Mouse (Mus musculus): ENCODE data around the gene Noa1. TPM values are rescaled to one million over a fixed set of nuclear protein-coding genes. Genes with fewer than 3 reads are reported as not detected.

The Noa1 gene
- total and polyA plus RNA-seq, 2 experiments from 2014 or later: 11.2 to 15.6 TPM

DNA sequence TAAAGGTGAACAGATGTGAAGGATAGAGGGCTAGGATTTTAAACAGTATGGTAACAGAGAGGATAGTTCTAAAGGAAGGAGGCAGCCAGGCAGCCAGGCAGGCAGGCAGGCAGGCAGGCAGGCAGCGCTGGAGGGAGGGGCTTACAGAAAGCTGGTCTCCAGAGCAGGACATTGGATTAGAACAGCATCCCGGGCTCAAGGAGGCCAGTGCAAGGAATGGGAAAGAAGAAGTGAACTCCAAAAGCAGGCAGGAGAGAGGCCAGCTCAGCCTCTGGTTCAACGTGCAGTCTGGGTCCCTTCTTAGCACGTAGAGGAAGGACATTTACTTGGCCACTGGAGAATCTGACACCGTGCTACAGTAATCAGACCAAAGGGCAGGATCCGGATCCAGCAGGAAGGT, 49.7 kb downstream of the Noa1 start:
- no peaks in the 10 kb centered on the region for H3K9me3 ChIP-seq (replicated peaks; ENCODE audit: control insufficient read depth, low read length)
- 57% methylated on average over 6 of the region's 6 CpGs for whole genome bisulfite sequencing
- DNase-seq (ENCODE audit: low spot score): no peak
- no peak overlapping the region for H3K4me2 ChIP-seq (ENCODE audit: low read depth, low read length)
- H3K27ac ChIP-seq (ENCODE audit: low read depth): no peak overlapping the region
- H3K4me3 ChIP-seq (ENCODE audit: low read depth, low read length): no peak overlapping the region
- no peaks in the 10 kb centered on the region for H3K36me3 ChIP-seq (replicated peaks; ENCODE audit: control insufficient read depth, insufficient read depth, low read length)
- no peaks in the 10 kb centered on the region for H3K27me3 ChIP-seq (ENCODE audit: control insufficient read depth, insufficient read depth, low read length)
- no peak for ATAC-seq (ENCODE audit: insufficient read depth, low read depth)
- no peak overlapping the region for H3K9ac ChIP-seq (replicated peaks; ENCODE audit: low read depth, low read length)
- TF ChIP-seq EP300 (IDR thresholded peaks at IDR 0.05; ENCODE audit: low read depth): no peak
- TF ChIP-seq CTCF (IDR thresholded peaks at IDR 0.05; ENCODE audit: low read depth): no peak
- H3K4me1 ChIP-seq (ENCODE audit: control insufficient read depth, insufficient read depth): no peaks in the 10 kb centered on the region

DNA sequence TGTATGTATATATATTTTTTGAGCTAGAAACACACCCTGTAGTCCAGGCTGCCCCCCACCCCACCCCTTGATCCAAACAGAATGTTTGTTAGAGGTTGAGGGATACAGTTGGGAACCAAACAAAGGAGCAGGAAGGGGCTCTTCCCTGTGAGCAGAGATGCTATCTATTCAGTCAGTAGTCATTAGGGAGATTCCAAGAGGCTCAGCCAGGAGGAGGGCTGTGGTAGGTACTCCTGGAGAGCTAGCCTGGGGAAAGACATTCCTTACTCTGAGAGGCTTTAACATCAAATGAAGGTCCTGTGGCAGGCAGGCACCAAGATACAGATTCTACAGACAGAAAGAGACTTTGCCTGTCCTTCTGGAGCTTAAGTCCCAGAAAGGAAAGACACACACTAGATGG, 50.6 kb downstream of the Noa1 start:
- no peaks in the 10 kb centered on the region for H3K27me3 ChIP-seq (ENCODE audit: control insufficient read depth, insufficient read depth, low read length)
- H3K9ac ChIP-seq (replicated peaks; ENCODE audit: low read depth, low read length): no peak overlapping the region
- H3K9me3 ChIP-seq (replicated peaks; ENCODE audit: control insufficient read depth, low read length): no peaks in the 10 kb centered on the region
- TF ChIP-seq CTCF (IDR thresholded peaks at IDR 0.05; ENCODE audit: low read depth) (no peak), EP300 (IDR thresholded peaks at IDR 0.05; ENCODE audit: low read depth) (no peak)
- ATAC-seq (ENCODE audit: insufficient read depth, low read depth): no peak
- H3K36me3 ChIP-seq (replicated peaks; ENCODE audit: control insufficient read depth, insufficient read depth, low read length): no peaks in the 10 kb centered on the region
- no peaks in the 10 kb centered on the region for H3K4me1 ChIP-seq (ENCODE audit: control insufficient read depth, insufficient read depth)
- no peak overlapping the region for H3K4me3 ChIP-seq (ENCODE audit: low read depth, low read length)
- no peak overlapping the region for H3K4me2 ChIP-seq (ENCODE audit: low read depth, low read length)
- H3K27ac ChIP-seq (ENCODE audit: low read depth): no peak overlapping the region
- no peak for DNase-seq (ENCODE audit: low spot score)

DNA sequence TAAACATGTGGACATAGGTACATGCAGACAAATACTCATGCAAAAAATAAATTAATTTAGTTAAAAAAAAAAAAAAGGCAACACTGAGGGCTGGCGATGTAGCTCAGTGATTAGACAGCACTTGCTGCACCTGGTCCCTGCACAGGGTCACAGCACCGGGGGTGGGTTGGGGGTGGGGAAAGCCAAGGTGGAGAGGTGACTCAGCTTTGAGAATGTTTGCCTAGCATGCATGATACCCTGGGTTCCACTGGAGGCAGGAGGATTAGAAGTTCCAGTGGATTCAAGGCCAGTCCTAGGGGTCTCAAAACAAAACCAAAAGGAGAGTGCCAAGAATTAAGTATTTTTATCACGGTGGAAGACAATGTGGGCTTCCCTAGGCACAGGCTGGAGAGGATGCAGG, 52.3 kb downstream of the Noa1 start:
- WGBS: 68% methylated on average over 3 of the region's 3 CpGs
- H3K9me3 ChIP-seq (replicated peaks; ENCODE audit: control insufficient read depth, low read length): no peaks in the 10 kb centered on the region
- ATAC-seq (ENCODE audit: insufficient read depth, low read depth) (no peak), DNase-seq (ENCODE audit: low spot score) (no peak)
- no peaks in the 10 kb centered on the region for H3K36me3 ChIP-seq (replicated peaks; ENCODE audit: control insufficient read depth, insufficient read depth, low read length)
- no peaks in the 10 kb centered on the region for H3K4me1 ChIP-seq (ENCODE audit: control insufficient read depth, insufficient read depth)
- H3K4me2 ChIP-seq (ENCODE audit: low read depth, low read length): no peak overlapping the region
- no peak overlapping the region for H3K27ac ChIP-seq (ENCODE audit: low read depth)
- H3K4me3 ChIP-seq (ENCODE audit: low read depth, low read length): no peak overlapping the region
- H3K27me3 ChIP-seq (ENCODE audit: control insufficient read depth, insufficient read depth, low read length): no peaks in the 10 kb centered on the region
- TF ChIP-seq CTCF (IDR thresholded peaks at IDR 0.05; ENCODE audit: low read depth) (no peak), EP300 (IDR thresholded peaks at IDR 0.05; ENCODE audit: low read depth) (no peak)
- no peak overlapping the region for H3K9ac ChIP-seq (replicated peaks; ENCODE audit: low read depth, low read length)

DNA sequence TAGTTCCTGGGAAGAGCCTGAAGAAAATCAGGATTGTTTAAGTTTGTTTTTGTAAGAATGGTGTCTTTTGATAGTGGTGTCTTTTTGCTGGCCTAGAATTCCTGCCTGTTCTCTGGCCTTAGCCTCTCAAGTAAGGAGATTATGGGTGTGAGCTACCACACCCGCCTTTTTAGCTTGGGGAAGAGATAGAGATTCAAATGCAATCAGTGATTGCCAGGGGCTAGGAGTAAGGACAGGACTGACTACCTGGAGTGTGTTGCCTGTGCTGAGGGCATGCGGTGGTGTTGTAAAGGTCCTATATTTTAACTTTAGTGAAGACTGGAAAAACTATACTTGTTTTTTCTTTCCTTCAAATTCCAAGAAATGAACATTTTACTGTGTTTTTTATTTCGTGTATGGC, 55.5 kb downstream of the Noa1 start:
- Histone ChIP-seq H3K27me3 (ENCODE audit: control insufficient read depth, insufficient read depth, low read length) (no peaks in the 10 kb centered on the region), H3K36me3 (replicated peaks; ENCODE audit: control insufficient read depth, insufficient read depth, low read length) (no peaks in the 10 kb centered on the region), H3K4me1 (ENCODE audit: control insufficient read depth, insufficient read depth) (no peaks in the 10 kb centered on the region), H3K4me3 (ENCODE audit: low read depth, low read length) (no peak overlapping the region), H3K4me2 (ENCODE audit: low read depth, low read length) (no peak overlapping the region), H3K9ac (replicated peaks; ENCODE audit: low read depth, low read length) (no peak overlapping the region), H3K27ac (ENCODE audit: low read depth) (no peak overlapping the region), H3K9me3 (replicated peaks; ENCODE audit: control insufficient read depth, low read length) (no peaks in the 10 kb centered on the region)
- no peak for DNase-seq (ENCODE audit: low spot score)
- ATAC-seq (ENCODE audit: insufficient read depth, low read depth): no peak
- 52% methylated on average over 3 of the region's 3 CpGs for WGBS
- no peak for TF ChIP-seq EP300 (IDR thresholded peaks at IDR 0.05; ENCODE audit: low read depth)
- TF ChIP-seq CTCF (IDR thresholded peaks at IDR 0.05; ENCODE audit: low read depth): no peak

DNA sequence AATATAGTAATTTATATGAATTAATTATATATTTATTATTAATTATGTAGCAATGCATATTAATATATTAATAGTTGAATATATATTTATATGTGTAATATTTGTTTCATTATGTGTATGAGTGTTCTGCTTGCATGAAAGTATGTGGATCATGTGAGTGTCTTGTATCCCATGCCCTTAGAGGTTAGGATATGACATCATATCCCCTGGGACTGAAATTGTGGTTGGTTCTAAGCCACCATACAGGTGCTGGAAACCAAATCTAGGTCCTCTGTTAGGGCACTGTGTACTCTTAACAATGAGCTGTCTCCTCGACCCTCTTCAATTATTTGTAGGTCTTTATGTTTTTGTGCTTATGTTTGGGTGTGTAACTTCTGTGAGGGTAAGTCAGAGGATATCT, 56.7 kb downstream of the Noa1 start:
- ATAC-seq (ENCODE audit: insufficient read depth, low read depth) (no peak), DNase-seq (ENCODE audit: low spot score) (no peak)
- TF ChIP-seq CTCF (IDR thresholded peaks at IDR 0.05; ENCODE audit: low read depth) (no peak), EP300 (IDR thresholded peaks at IDR 0.05; ENCODE audit: low read depth) (no peak)
- Histone ChIP-seq H3K4me3 (ENCODE audit: low read depth, low read length) (no peak overlapping the region), H3K4me2 (ENCODE audit: low read depth, low read length) (no peak overlapping the region), H3K9me3 (replicated peaks; ENCODE audit: control insufficient read depth, low read length) (no peaks in the 10 kb centered on the region), H3K36me3 (replicated peaks; ENCODE audit: control insufficient read depth, insufficient read depth, low read length) (no peaks in the 10 kb centered on the region), H3K9ac (replicated peaks; ENCODE audit: low read depth, low read length) (no peak overlapping the region), H3K27me3 (ENCODE audit: control insufficient read depth, insufficient read depth, low read length) (no peaks in the 10 kb centered on the region), H3K4me1 (ENCODE audit: control insufficient read depth, insufficient read depth) (no peaks in the 10 kb centered on the region), H3K27ac (ENCODE audit: low read depth) (no peak overlapping the region)
- 67% methylated on average over 1 of the region's 1 CpGs for WGBS

DNA sequence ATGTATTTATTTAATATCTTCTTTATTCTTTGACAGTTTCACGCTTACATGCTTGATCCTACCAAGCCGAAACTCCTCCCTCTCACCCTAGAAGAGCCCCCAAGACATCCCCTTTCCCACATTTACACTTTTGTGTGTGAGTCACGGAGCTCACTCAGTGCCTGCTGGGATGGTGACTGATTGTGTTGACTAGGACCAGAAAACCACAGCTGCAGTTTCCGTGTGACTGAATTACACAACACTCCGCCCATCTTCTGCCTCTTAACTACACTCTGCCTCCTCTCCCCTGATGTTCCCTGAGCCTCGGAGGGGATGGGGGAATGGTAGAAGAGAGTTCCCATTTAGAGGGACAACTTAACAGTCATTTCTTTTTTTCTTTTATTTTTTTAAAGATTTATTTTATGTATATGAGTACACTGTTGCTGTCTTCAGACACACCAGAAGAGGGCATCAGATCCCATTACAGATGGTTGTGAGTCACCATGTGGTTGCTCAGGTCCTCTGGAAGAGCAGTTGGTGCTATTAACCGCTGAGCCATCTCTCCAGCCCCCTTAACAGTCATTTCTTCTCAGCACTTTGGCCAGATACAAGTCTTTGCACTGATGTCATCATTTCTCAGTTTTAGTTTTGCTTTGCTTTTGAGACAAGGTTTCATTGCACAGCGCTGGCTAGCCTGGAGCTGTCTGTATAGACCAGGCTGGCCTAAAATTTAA, 57.6 kb downstream of the Noa1 start:
- no peak for TF ChIP-seq CTCF (IDR thresholded peaks at IDR 0.05; ENCODE audit: low read depth)
- no peak for TF ChIP-seq EP300 (IDR thresholded peaks at IDR 0.05; ENCODE audit: low read depth)
- Histone ChIP-seq H3K4me3 (ENCODE audit: low read depth, low read length) (no peak overlapping the region), H3K9me3 (replicated peaks; ENCODE audit: control insufficient read depth, low read length) (no peaks in the 10 kb centered on the region), H3K27me3 (ENCODE audit: control insufficient read depth, insufficient read depth, low read length) (no peaks in the 10 kb centered on the region), H3K27ac (ENCODE audit: low read depth) (no peak overlapping the region), H3K4me2 (ENCODE audit: low read depth, low read length) (no peak overlapping the region), H3K9ac (replicated peaks; ENCODE audit: low read depth, low read length) (no peak overlapping the region), H3K4me1 (ENCODE audit: control insufficient read depth, insufficient read depth) (no peaks in the 10 kb centered on the region), H3K36me3 (replicated peaks; ENCODE audit: control insufficient read depth, insufficient read depth, low read length) (no peaks in the 10 kb centered on the region)
- WGBS: 69% methylated on average over 8 of the region's 8 CpGs
- no peak for ATAC-seq (ENCODE audit: insufficient read depth, low read depth)
- no peak for DNase-seq (ENCODE audit: low spot score)
